Mouse (Mus musculus) gastrocnemius, postnatal 10 days (tissue): ENCODE results near the gene Arhgap28. TPM values are rescaled to one million over a fixed set of nuclear protein-coding genes. Genes with fewer than 3 reads are reported as not detected.

Source experiments
- DNase-seq: peaks from one replicate; pipeline ENCODE4 v3.0.0; 2021; ENCODE audit warnings: mixed read lengths
- total RNA-seq, 2 experiments: library from RNA; stranded (reverse); gene quantifications; 2 replicates each; pipeline ENCODE4 v1.2.3; 2021

Gene Arhgap28
- total RNA-seq, 2 experiments from 2014 or later = 8.2 to 10.9 TPM

- no peak for DNase-seq
Observed at GRCm38 (mm10) chr17:67937050-67937449, 66.9 kb downstream of the Arhgap28 start.

GRCm38 (mm10) chr17:67935556-67935955 is 68.4 kb downstream of the Arhgap28 start:
- DNase-seq = no peak

DNA sequence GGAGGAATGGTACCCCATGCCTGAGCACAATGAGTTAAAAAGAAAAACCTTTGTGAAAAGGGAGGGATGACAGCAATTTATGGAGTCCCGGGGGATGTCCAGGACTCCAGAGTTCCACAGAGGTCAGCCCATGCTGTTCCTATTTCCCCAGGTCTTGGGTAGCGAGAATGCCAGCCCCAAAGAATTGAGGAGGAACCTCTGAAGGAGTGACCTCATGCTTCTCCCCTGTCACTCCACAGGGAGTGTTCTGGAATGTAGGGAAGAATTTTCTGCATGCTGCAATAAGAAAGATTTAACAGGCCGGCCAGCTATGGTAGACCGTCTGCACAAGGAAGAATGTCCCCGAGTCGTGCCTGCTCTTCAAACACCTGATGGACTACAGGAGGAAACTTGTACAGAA is 72.5 kb downstream of the Arhgap28 start:
- no peak for DNase-seq

GRCm38 (mm10) chr17:67930957-67931356 is 73.0 kb downstream of the Arhgap28 start:
- DNase-seq = no peak

DNA sequence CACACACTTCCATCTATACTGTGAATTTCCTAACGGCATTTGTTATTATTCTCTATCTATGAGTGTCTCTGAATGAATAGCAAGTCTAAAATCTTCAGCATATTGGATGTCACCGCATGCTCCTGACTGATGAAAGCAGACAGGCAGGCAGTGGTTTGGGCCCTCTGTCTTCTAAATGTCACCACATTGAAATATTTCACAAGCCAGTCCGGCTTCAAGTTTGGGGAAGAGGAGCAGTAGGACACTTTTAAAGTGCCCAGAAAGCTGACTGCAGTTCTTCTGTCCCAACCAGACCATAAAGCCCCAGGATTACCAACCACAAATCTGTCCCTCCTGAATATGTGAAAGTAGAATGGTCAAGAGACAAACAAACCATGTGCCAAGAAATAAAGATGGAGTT is 73.5 kb downstream of the Arhgap28 start:
- no peak for DNase-seq

DNA sequence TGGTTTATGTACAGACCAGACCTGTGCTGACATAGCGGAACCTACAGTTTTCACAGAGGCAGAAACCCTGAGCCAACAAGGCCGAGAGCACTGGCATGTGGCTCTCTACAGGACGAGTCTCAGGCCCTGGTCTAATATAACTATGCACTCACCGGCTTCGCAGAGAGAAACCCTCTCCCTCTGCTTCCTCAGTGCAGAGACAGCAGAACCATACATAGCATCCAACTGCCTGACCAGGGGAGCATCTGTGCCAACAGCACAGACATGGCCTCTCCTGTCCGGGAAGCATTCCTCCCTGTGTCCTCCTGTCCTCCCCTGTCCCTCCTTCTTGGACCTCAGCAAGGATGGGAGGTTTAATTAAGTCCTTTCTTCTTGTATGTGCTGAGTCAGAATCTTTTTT is 75.6 kb downstream of the Arhgap28 start:
- no peak for DNase-seq

DNA sequence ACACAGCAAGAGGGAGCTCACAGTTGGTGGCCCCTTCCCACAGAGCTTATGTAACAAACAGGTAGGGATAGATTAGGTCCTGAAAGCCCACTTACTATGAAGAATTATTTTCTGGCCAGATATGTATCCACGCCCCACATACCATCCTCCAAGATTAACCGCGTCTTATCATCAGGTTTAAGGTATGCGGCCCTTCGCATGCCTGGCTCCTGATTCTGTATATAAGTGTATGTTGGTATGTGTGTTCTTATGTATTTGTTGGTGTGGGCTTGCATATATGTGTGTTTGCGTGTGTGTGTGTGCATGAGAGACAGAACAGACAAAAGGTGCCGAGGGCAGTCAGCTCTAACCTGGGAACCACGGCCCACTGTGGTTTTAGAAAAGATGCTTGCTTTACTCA is 76.1 kb downstream of the Arhgap28 start:
- DNase-seq = no peak

DNA sequence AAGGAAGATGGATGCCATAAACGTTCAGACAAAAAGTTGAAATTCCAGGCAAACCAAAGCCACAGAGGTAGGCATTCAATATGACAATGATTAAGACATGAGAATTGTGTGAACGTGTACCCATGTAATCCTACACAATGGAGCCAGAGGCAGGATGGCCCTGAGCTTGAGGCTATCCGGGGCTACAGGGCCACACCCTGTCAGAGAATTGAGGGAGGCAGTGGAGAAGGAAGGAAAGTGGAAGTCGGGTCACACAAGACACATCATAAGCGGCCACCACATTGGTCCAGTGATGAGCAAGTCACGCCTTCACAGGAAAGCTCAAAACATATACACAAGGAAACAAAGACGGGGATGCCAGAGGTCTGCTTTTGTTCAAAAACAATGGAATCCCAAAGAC is 84.0 kb downstream of the Arhgap28 start:
- DNase-seq = no peak

DNA sequence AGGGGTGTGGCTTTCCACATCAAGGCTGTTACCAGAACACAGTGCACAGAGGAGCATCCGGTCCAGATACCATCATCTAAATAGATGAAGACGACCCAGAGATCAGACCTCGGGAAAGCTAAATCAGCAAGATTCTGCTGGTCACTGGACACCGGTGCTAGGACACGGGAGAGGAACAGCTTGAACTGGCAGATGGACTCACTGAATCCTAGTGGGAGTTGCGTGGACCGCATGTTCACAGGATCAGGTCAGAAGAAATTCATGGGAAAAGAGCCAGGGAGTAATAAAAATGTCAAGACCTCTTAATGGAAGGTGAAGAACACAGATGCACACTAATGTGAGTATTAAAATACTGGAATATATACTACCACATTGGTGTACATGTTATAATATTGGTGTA is 85.7 kb downstream of the Arhgap28 start:
- DNase-seq = no peak

GRCm38 (mm10) chr17:67916901-67917300 is 87.0 kb downstream of the Arhgap28 start:
- DNase-seq = no peak

DNA sequence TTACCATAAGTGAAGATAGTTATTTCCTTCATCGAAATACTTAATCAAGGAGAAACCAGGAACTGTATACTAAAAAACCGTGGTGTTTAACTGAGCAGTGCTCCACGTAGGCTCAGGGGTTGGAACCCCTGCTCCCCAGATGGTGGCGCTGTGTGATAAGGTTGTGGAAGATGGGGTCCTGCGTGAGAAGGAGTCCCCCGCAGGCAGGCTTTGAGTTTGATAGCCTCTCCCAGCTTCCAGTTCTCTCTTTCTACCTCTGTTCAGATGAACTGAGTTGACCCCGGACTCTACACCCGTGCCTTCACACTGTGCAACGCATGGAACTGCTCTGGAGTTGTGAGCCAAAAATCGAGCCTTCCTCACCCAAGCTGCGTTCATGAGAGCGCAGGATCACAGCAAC is 91.3 kb downstream of the Arhgap28 start:
- peak; percentile 75 for DNase-seq

DNA sequence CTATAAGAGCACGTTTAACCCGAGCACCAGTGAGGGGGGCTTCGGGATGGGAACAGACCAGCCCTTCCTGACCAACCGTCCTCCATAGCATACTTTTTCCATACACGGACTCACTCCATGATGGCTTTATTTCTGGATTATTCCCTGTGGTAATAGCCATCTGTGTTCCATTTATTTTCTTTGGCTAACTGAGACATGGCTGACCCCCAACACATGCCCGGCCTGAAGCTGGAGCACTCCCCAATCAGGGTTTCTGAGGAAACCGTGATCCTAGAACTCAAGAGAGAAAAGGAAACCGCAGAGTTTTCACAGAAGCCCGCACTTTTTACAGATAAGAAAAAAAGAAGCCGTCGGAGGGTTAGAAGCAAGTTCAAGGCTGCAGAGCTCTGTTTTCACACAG is 91.9 kb downstream of the Arhgap28 start:
- DNase-seq = no peak

GRCm38 (mm10) chr17:67908537-67908936 is 95.4 kb downstream of the Arhgap28 start:
- DNase-seq = no peak

DNA sequence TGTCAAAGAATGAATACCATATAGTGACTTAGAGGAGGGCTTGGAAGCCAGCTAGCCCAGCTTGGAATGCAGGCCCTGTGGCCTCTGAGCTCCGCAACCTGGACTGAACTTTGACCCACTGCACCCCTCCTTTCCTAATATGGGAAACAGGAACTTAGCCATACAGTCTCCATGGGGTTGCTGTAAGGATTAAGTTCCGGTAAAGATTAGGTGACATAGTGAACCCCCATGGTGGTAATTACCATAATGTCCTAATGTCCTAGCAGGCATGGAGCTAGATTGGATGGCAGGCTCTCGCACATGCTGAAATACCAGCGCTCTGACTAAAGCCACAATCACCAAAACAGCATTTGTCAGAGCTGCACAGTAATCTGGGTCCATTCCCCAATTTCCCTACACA is 95.8 kb downstream of the Arhgap28 start:
- no peak for DNase-seq

DNA sequence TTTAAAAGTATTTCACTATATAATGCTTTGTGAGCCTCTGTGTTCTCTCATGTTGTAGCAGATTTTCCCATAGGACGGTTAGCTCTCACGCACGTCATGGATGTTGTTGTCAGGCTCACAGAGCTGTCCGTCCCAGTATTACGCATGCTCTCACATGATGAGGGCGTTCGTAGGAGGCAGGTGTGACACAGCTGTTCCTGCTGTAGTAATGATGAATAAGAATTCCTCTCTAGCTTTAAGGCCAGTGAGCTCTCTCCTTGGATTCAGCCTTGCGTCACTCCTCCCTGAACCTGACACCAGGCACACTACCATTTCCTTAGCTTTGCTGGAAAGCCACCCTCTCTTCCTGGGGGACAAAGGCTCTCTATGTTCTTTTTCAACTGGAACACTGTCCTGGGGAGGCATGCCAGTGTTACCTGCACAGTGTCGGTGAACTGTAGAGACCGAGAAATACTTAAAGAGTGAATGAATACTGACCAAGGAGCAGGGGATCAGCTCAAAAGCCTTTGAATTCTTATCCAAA is 96.3 kb downstream of the Arhgap28 start:
- DNase-seq = no peak

- DNase-seq = no peak
Observed at GRCm38 (mm10) chr17:67906236-67906635, 97.7 kb downstream of the Arhgap28 start.

- no peak for DNase-seq
Observed at GRCm38 (mm10) chr17:67904315-67904944, 99.5 kb downstream of the Arhgap28 start.

DNA sequence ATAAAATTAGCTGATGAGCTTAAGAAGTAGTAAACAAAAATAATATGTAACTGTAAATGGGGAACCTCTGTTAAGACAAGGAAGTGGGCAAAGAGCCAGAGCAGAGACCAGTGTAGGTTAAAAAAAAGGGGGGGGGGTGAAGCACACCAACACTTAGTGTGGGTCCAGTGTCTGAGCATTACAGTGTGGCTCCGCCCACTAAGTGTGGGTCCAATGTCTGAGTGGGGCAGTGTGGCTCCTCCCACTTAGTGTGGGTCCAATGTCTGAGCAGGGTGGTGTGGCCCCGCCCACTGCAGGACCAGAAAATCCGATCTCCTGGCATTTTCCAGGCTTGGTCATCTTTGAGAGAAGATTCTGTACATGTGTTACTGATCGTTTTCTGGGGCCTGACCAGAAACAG is 101.1 kb downstream of the Arhgap28 start:
- DNase-seq = no peak

GRCm38 (mm10) chr17:67901161-67901560 is 102.8 kb downstream of the Arhgap28 start:
- no peak for DNase-seq

DNA sequence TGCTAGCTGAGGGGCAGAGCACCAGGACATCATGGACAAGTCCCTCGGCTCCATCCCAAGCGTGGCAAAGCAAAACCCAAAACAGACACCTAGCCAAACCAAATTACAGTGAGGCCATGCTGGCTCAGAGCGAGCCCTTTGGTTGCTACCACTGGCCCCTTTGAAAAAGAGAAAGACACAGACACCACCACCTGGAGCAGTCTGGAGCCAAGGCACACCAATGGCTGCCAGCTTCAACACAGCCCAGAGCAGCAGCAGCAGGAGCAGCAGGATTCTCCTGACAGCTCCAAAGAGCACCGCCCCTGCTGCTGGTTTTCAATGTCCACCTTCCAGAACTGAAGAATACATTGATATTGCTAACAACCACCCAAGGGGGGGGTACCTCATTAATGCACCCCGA is 104.5 kb downstream of the Arhgap28 start:
- no peak for DNase-seq

- no peak for DNase-seq
Observed at GRCm38 (mm10) chr17:67896413-67896812, 107.5 kb downstream of the Arhgap28 start.

DNA sequence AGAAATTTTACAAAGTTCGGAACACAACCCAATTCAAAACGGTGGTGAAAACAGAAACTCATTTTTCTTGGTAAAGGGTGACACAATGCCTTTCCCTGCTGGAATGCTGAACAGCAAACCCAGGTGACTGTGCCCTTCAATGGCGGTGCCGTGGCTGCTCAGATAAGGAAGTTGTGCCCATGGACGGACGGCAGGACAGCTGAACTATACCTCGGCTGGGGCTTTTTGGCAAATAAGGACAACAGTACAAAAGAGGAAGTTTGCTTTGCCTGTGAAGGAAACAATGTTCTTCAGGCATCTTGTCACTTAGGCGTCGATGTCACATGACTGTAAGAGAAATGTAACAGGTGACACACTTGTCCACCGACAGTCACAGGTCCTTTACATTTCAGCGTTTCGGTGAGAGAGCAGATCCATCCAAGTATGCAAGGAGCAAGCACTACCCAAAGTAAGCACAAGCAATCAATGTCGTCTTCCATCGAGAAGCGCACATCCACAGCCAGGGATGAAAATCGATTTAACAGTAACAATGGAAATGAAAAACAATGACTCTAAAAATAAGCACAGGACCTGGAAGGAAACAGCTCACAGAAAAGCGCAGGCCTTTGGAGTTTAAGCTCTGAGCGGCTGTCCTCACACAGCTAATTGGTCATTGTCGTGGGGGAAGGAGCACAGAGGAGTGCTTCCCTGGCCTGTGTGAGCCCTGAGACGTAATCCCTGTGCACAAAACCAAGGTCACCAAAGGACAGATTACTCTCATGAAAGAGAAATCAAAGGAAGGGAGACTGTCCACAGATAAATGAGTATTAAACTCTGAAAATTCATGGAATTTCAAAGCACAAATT is 114.2 kb downstream of the Arhgap28 start:
- no peak for DNase-seq

DNA sequence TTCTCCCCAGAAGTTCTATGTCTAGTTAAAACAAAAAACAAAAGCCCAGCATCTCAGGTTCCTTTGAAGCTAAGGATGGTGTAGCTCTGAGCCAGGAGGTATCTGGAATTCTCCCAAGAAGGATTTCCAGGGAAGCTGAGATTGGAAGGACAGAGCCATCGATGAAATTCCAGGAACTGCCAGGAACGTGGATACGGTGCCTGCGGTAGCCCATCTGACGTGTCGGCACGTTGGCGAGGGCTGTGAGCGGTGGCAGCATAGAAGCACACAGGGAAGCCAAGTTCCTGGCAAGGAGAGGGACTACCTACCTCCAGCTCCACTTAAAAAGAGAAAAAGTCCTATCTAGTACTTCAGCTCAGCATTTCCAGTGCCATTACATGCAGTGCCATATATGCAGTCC is 115.8 kb downstream of the Arhgap28 start:
- DNase-seq = no peak

DNA sequence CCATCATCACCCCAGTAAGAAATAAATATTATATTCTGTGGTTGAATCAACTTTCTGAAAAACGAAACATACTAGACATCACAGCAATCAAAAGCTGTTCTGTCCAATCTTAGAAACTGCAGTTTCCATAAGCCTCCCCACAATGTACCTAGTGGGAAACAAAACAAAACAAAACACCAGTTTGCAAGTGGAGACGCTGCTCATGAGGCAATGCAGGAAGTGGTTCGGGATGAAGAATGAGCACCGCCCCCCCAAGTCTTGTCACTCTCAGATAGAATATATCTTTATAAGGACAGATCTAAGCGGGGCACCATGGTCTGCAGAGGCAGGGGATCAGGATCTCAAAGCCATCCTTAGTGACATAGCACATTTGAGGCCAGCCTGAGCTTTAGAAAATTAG is 117.6 kb downstream of the Arhgap28 start:
- DNase-seq = no peak
